Mouse (Mus musculus): ENCODE measurements around the gene 1110051M20Rik.

DNA sequence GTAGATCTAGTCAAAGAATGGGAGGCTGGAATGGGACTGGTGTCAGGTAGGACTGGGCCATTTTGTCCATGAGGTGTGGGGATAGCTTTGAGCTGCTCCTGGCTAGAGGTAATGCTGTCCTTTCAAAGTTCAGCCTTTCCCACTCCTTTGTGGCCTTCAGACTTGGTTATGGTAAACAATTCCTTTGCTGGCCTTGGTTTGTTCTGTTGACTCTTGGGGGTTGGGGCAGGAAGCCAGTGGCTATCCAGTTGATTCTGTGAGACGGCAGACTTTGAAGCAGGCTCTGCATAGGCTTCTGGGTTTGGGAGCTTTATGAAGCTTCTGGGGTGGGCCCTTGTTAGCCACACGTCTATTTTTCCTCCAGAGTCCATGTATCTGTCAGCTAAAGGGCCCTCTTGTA lies 175.8 kb downstream of the 1110051M20Rik start:
- TF ChIP-seq POLR2A (IDR thresholded peaks at IDR 0.05; ENCODE audit: insufficient read length, low read depth) (no peak), USF1 (IDR thresholded peaks at IDR 0.05; ENCODE audit: low read depth) (no peak), MYOG (IDR thresholded peaks at IDR 0.05; ENCODE audit: control insufficient read depth in 1 of 3, insufficient read depth in 1 of 3, insufficient read length in 2 of 3, low read depth in 2 of 3) (no peak), POLR2AphosphoS2 (IDR thresholded peaks at IDR 0.05; ENCODE audit: insufficient read length, low read depth) (no peak)
